Mouse (Mus musculus) natural killer cell, adult 2 months (primary cell): ENCODE data around the gene Ramac.
A peak's percentile ranks its signal among the peaks of the same experiment; 100 is the strongest.

ENCODE experiments used
- DNase-seq, 2 experiments: peaks; one replicate each; pipeline ENCODE4 v3.0.0; 2022; ENCODE audit warnings: low spot score in 2 of 2

Ramac gene

GRCm38 (mm10) chr7:81777667-81778218 is 15.0 kb downstream of the Ramac start:
- DNase-seq = no peak

GRCm38 (mm10) chr7:81788536-81788935 is 25.8 kb downstream of the Ramac start:
- peak in 1 of 2 experiments; percentile 5 for DNase-seq

GRCm38 (mm10) chr7:81789095-81789757 is 26.5 kb downstream of the Ramac start, which contains the start of gene 3110040N11Rik:
Gene 3110040N11Rik (minus strand): TSS chr7:81789478.
- peak; percentile 80 to 83 for DNase-seq

GRCm38 (mm10) chr7:81806067-81806466 is 43.3 kb downstream of the Ramac start:
- no peak for DNase-seq
